Mouse (Mus musculus) hindbrain, embryonic 16.5 days (tissue): Measurements from ENCODE around the gene Gpbp1. TPM values are rescaled to one million over a fixed set of nuclear protein-coding genes. Genes with fewer than 3 reads are reported as not detected.

ENCODE experiments used
- ATAC-seq: fragments of 200-750 bp; cut with Nextera tagmentation; 2 replicates; pipeline ENCODE4 v1.8.0; 2017; ENCODE audit warnings: moderate TSS enrichment, moderate library complexity
- H3K27ac ChIP-seq: fragments of 300-500 bp; sonication (generic); 2 replicates; pipeline ENCODE4 v1.5.1; 2014; ENCODE audit warnings: low read depth, mild to moderate bottlenecking, control low read depth, low read length, moderate library complexity
- H3K27me3 ChIP-seq: fragments of 300-500 bp; sonication (generic); replicated peaks from 2 replicates; pipeline ENCODE4 v1.6.1; 2014; ENCODE audit warnings: low read length; ENCODE audit not compliant: control insufficient read depth, insufficient read depth
- H3K36me3 ChIP-seq: fragments of 300-500 bp; sonication (generic); 2 replicates; pipeline ENCODE4 v1.6.1; 2014; ENCODE audit warnings: mild to moderate bottlenecking, low read length, moderate library complexity, mixed read lengths; ENCODE audit not compliant: control insufficient read depth, insufficient read depth
- H3K4me1 ChIP-seq: fragments of 300-500 bp; sonication (generic); 2 replicates; pipeline ENCODE4 v1.6.1; 2014; ENCODE audit warnings: low read depth, low read length; ENCODE audit not compliant: control insufficient read depth, insufficient read depth
- H3K4me2 ChIP-seq: fragments of 300-500 bp; sonication (generic); 2 replicates; pipeline ENCODE4 v1.6.1; 2014; ENCODE audit warnings: mild to moderate bottlenecking, low read length, control low read depth, moderate library complexity
- H3K4me3 ChIP-seq: fragments of 300-500 bp; sonication (generic); 2 replicates; pipeline ENCODE4 v1.5.1; 2014; ENCODE audit warnings: mild to moderate bottlenecking, low read length, control low read depth, moderate library complexity
- H3K9ac ChIP-seq: fragments of 300-500 bp; sonication (generic); 2 replicates; pipeline ENCODE4 v1.6.1; 2014; ENCODE audit warnings: low read depth, mild to moderate bottlenecking, control low read depth, low read length, moderate library complexity
- H3K9me3 ChIP-seq: fragments of 300-500 bp; sonication (generic); 2 replicates; pipeline ENCODE4 v1.6.1; 2014; ENCODE audit warnings: mild to moderate bottlenecking, low read length, moderate library complexity; ENCODE audit not compliant: control insufficient read depth
- WGBS: fragments of 180-500 bp; shearing (Covaris S2); extraction: QIAGEN DNeasy Blood & Tissue Kit; methylation state at CpG from one replicate; pipeline ENCODE4 v1.1.7; 2014; 5-methylcytosine and 5-hydroxymethylcytosine counted together
- polyA plus RNA-seq: library from polyadenylated mRNA; unstranded; fragments of >200 nt; fragmentation: Nextera tagmentation; extraction: Ambion mirVana; gene quantifications from 2 replicates; pipeline ENCODE4 v1.2.1, GENCODE M21; 2015

The Gpbp1 gene
- polyA plus RNA-seq, 1 experiment from 2014 or later = 80.5 TPM

- no peak for ATAC-seq
- 61% methylated on average over 6 of the region's 6 CpGs for whole genome bisulfite sequencing
- Histone ChIP-seq H3K4me1 (no peaks in the 10 kb centered on the region), H3K27ac (no peak overlapping the region), H3K36me3 (no peaks in the 10 kb centered on the region), H3K4me2 (no peak overlapping the region), H3K4me3 (no peak overlapping the region), H3K27me3 (no peaks in the 10 kb centered on the region), H3K9ac (no peak overlapping the region), H3K9me3 (no peaks in the 10 kb centered on the region)
Observed at GRCm38 (mm10) chr13:111393426-111393825, 96.5 kb downstream of the Gpbp1 start.

- H3K4me3 ChIP-seq = no peak overlapping the region
- H3K36me3 ChIP-seq = no peaks in the 10 kb centered on the region
- no peak for ATAC-seq
- 90% methylated on average over 5 of the region's 5 CpGs for WGBS
- H3K27ac ChIP-seq = no peak overlapping the region
- no peaks in the 10 kb centered on the region for H3K9me3 ChIP-seq
- no peak overlapping the region for H3K4me2 ChIP-seq
- H3K4me1 ChIP-seq = no peaks in the 10 kb centered on the region
- no peak overlapping the region for H3K9ac ChIP-seq
- no peaks in the 10 kb centered on the region for H3K27me3 ChIP-seq
Observed at GRCm38 (mm10) chr13:111391426-111391825, 98.5 kb downstream of the Gpbp1 start.

- Histone ChIP-seq H3K27me3 (no peaks in the 10 kb centered on the region), H3K9me3 (no peaks in the 10 kb centered on the region), H3K27ac (no peak overlapping the region), H3K4me2 (no peak overlapping the region), H3K36me3 (no peaks in the 10 kb centered on the region), H3K4me3 (no peak overlapping the region), H3K9ac (no peak overlapping the region), H3K4me1 (no peaks in the 10 kb centered on the region)
- ATAC-seq = no peak
- 61% methylated on average over 1 of the region's 1 CpGs for WGBS
Observed at GRCm38 (mm10) chr13:111391011-111391410, 98.9 kb downstream of the Gpbp1 start.

GRCm38 (mm10) chr13:111384011-111384985 lies 105.6 kb downstream of the Gpbp1 start:
- ATAC-seq = peak; percentile 50; the same call in 1 of the 2 replicates

More at GRCm38 (mm10) chr13:111384011-111384985, 105.6 kb downstream of the Gpbp1 start:
- no peaks in the 10 kb centered on the region for H3K36me3 ChIP-seq
- H3K27ac ChIP-seq = no peak overlapping the region
- no peaks in the 10 kb centered on the region for H3K9me3 ChIP-seq
- no peak overlapping the region for H3K4me3 ChIP-seq
- WGBS = 60% methylated on average over 12 of the region's 12 CpGs
- no peak overlapping the region for H3K4me2 ChIP-seq
- no peak overlapping the region for H3K9ac ChIP-seq
- no peaks in the 10 kb centered on the region for H3K4me1 ChIP-seq
- no peaks in the 10 kb centered on the region for H3K27me3 ChIP-seq

Other genes starting within 250 kb of the Gpbp1 start
- gene Actbl2, start 235.1 kb downstream of the Gpbp1 start, polyA plus RNA-seq = 0.05 TPM in 1 of 2 replicates, not detected in the other
- not detected in 2 replicates for gene Gm49496, start 59.8 kb upstream of the Gpbp1 start, polyA plus RNA-seq
- not detected in 2 replicates for gene Gm10198, start 102.7 kb upstream of the Gpbp1 start, polyA plus RNA-seq
- 14.3 and 16.9 TPM in 2 replicates for gene Mier3, start 190.9 kb upstream of the Gpbp1 start, polyA plus RNA-seq